Mouse (Mus musculus): ENCODE data around the gene Olfr381. TPM values are rescaled to one million over a fixed set of nuclear protein-coding genes. Genes with fewer than 3 reads are reported as not detected.
"Not testable (repeated sequence)": the region's sequence is repeated elsewhere in the genome, so short reads cannot be mapped to it uniquely, and the experiment has no call there.

Gene Olfr381
- polyA plus RNA-seq (2015; fragmentation: Nextera tagmentation; extraction: Ambion mirVana): not detected in 2 replicates

DNA sequence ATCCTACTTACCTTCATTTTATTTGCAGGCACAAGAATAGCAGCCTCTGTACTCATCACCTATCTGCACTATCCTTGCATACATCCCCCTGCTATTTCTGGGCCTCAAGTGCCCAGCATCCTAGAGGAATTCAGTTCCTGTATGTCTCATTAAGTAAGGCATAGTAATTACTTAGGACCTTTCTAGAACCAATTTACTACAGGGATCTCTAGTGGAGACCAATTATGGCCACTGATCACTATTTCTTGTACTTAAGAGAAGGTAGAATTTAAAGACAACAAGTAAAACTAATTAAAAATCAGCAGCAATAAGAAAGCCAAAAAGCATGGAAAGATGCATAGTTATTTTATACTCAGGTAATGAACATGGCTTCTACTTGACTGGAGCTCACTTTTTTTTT is at the start of gene Olfr381:
Gene Olfr381, minus strand, starts transcription at position 101 of the 400 bp plus-strand sequence.
- H3K4me1 ChIP-seq (replicated peaks): no peaks in the 10 kb centered on the region

DNA sequence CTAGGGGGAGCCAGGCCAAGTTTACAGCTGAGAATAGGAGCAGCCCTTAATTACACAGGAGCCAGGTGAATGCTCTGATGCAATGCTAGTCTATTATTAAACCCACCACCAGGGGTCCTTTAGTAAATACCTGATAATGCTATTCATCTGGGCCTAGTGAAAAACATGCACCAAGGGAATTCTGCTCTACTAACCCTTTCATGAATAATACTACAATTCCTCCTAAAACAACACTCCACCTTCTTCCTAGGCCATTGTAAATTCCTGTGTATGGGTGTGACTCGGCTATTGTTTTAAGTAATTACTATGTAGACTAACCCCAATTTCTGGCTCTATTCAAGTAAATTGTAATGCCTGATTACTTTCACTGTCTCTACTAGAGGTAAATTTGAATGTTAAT is 37.6 kb upstream of the Olfr381 start:
- not testable (repeated sequence) for H3K9me3 ChIP-seq (replicated peaks); DNase-seq; H3K4me3 ChIP-seq (replicated peaks); H3K27ac ChIP-seq; H3K27me3 ChIP-seq; H3K36me3 ChIP-seq; H3K4me1 ChIP-seq (replicated peaks); H3K4me2 ChIP-seq; ATAC-seq (ENCODE audit: low read depth); H3K9ac ChIP-seq
- WGBS (ENCODE audit: insufficient replicate concordance): 56% methylated on average over 1 of the region's 1 CpGs

More for the DNA sequence above, at the start of gene Olfr381:
- H3K27ac ChIP-seq: no peak within 1 kb of the TSS
- H3K27me3 ChIP-seq: no peaks in the 10 kb centered on the region
- ATAC-seq (ENCODE audit: low read depth) (no peak), DNase-seq (no peak)
- no peaks in the 10 kb centered on the region for H3K9me3 ChIP-seq (replicated peaks)
- no peaks in the 10 kb centered on the region for H3K36me3 ChIP-seq
- H3K4me2 ChIP-seq: no peak within 1 kb of the TSS
- no peak within 1 kb of the TSS for H3K9ac ChIP-seq
- H3K4me3 ChIP-seq (replicated peaks): no peak within 1 kb of the TSS

DNA sequence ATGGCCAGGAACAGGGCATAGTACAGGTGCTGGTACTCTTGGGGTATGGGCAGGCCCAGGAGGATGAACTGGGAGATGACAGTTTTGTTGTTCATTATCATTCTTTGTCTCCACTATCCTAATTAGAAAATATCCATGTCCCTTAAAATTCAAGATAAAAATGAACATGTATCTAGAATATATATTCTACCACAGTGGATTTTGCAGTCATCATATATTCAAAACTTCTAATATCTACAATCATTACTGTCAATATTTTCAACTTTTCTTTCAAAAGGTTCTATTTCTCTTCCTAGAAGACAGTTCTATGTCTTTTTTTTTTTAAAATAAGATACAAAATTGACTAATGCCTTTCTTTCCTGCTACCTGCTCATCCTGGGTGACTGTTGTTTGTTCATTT is 25.7 kb upstream of the Olfr381 start, which contains the start of gene Olfr382:
Gene Olfr382, minus strand, starts transcription at position 101 of the 400 bp plus-strand sequence.
- ATAC-seq (ENCODE audit: low read depth): no peak
- no peaks in the 10 kb centered on the region for H3K36me3 ChIP-seq

DNA sequence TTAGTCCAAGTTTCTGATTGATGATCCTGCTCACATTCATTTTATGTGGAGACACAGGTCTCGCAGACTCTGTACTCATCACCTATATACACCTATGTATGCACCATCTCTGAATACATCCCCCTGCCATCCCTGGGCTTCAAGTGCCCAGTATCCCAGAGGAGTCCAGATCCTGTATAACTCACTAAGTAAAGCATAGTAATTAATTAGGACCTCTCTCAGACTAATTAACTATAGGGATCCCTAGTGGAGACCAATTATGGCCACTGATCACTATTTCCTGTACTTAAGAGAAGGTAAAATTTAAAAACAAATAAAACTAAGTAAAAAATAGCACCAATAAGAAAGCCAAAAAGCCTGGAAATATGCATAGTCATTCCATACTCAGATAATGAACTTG is 34.0 kb downstream of the Olfr381 start, which contains the start of gene Olfr380:
Gene Olfr380, minus strand, starts transcription at position 101 of the 400 bp plus-strand sequence.
- no peak for ATAC-seq (ENCODE audit: low read depth)
- WGBS (ENCODE audit: insufficient replicate concordance): 69% methylated on average over 1 of the region's 1 CpGs
- no peak within 1 kb of the TSS for H3K9ac ChIP-seq

More for the DNA sequence above, 25.7 kb upstream of the Olfr381 start, which contains the start of gene Olfr382:
- Histone ChIP-seq H3K27me3 (no peaks in the 10 kb centered on the region), H3K4me1 (replicated peaks) (no peaks in the 10 kb centered on the region), H3K9ac (no peak within 1 kb of the TSS), H3K27ac (no peak within 1 kb of the TSS), H3K4me3 (replicated peaks) (no peak within 1 kb of the TSS), H3K4me2 (no peak within 1 kb of the TSS), H3K9me3 (replicated peaks) (0 out of 2 replicates have a peak, but pooled peaks cover 7% of the 10 kb centered on the region)
- DNase-seq: no peak

More for the DNA sequence above, 34.0 kb downstream of the Olfr381 start, which contains the start of gene Olfr380:
- Histone ChIP-seq H3K9me3 (replicated peaks) (no peaks in the 10 kb centered on the region), H3K27ac (no peak within 1 kb of the TSS), H3K4me1 (replicated peaks) (no peaks in the 10 kb centered on the region), H3K36me3 (no peaks in the 10 kb centered on the region), H3K4me3 (replicated peaks) (no peak within 1 kb of the TSS), H3K4me2 (no peak within 1 kb of the TSS), H3K27me3 (no peaks in the 10 kb centered on the region)
- DNase-seq: no peak

Other genes with a start within 250 kb of the Olfr381 start
- gene Trpv3, start 224.2 kb downstream of the Olfr381 start, polyA plus RNA-seq (2015; fragmentation: Nextera tagmentation; extraction: Ambion mirVana): 0.01 TPM in 1 of 2 replicates, not detected in the other
- gene Aspa, start 162.0 kb downstream of the Olfr381 start, polyA plus RNA-seq (2015; fragmentation: Nextera tagmentation; extraction: Ambion mirVana): 2.0 and 2.1 TPM in 2 replicates
- gene Gm49340, start 161.9 kb downstream of the Olfr381 start, polyA plus RNA-seq (2015; fragmentation: Nextera tagmentation; extraction: Ambion mirVana): not detected in 2 replicates
- gene Spata22, start 161.9 kb downstream of the Olfr381 start, polyA plus RNA-seq (2015; fragmentation: Nextera tagmentation; extraction: Ambion mirVana): 1.2 and 2.7 TPM in 2 replicates
- gene Olfr20, start 140.8 kb downstream of the Olfr381 start, polyA plus RNA-seq (2015; fragmentation: Nextera tagmentation; extraction: Ambion mirVana): not detected in 2 replicates
- gene Olfr376, start 120.4 kb downstream of the Olfr381 start, polyA plus RNA-seq (2015; fragmentation: Nextera tagmentation; extraction: Ambion mirVana): not detected in 2 replicates
- gene Olfr1, start 92.0 kb downstream of the Olfr381 start, polyA plus RNA-seq (2015; fragmentation: Nextera tagmentation; extraction: Ambion mirVana): not detected in 2 replicates
- not detected in 2 replicates for gene Olfr378, start 63.1 kb downstream of the Olfr381 start, polyA plus RNA-seq (2015; fragmentation: Nextera tagmentation; extraction: Ambion mirVana)
- gene Olfr380, start 34.1 kb downstream of the Olfr381 start, polyA plus RNA-seq (2015; fragmentation: Nextera tagmentation; extraction: Ambion mirVana): not detected in 2 replicates
- gene Olfr382, start 25.6 kb upstream of the Olfr381 start, polyA plus RNA-seq (2015; fragmentation: Nextera tagmentation; extraction: Ambion mirVana): not detected in 2 replicates
- not detected in 2 replicates for gene Olfr385, start 101.4 kb upstream of the Olfr381 start, polyA plus RNA-seq (2015; fragmentation: Nextera tagmentation; extraction: Ambion mirVana)
- gene Olfr384, start 107.0 kb upstream of the Olfr381 start, polyA plus RNA-seq (2015; fragmentation: Nextera tagmentation; extraction: Ambion mirVana): not detected in 2 replicates
- not detected in 2 replicates for gene Zfp735, start 197.2 kb upstream of the Olfr381 start, polyA plus RNA-seq (2015; fragmentation: Nextera tagmentation; extraction: Ambion mirVana)

Measured in liver, embryonic 13.5 days (tissue).